Mouse (Mus musculus): Measurements from ENCODE around the gene Cd59a. TPM values are rescaled to one million over a fixed set of nuclear protein-coding genes. Genes with fewer than 3 reads are reported as not detected.

Cd59a gene
- polyA plus RNA-seq, 1 experiment from 2014 or later, result 14.9 TPM

DNA sequence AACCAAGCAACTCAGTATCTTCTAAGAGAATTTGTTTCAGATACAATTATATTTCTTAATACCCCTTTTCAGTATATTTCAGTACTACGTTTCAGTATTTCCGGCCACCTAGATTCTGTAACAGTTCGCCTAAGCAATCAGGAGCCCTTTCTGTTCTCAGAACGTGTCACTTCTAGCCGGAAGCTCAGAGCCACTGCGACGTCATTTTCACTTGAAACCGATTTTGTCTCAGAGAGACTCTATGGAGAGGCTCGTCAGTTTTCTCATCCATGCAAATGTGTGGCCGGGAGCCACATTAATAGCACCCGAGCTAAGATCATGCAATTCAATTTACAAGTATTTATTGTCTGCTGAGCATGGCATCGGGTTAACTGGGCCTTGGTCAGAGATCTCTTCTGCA lies 48.4 kb downstream of the Cd59a start:
- 87% methylated on average over 12 of the region's 12 CpGs for WGBS
- Histone ChIP-seq H3K4me1 (ENCODE audit: control insufficient read depth, insufficient read depth, low read length) (no peaks in the 10 kb centered on the region), H3K27ac (ENCODE audit: low read depth, low read length) (no peak overlapping the region), H3K27me3 (ENCODE audit: control insufficient read depth, insufficient read depth, low read length) (no peaks in the 10 kb centered on the region), H3K4me3 (ENCODE audit: low read depth, low read length) (no peak overlapping the region), H3K36me3 (ENCODE audit: control insufficient read depth, insufficient read depth, low read length) (no peaks in the 10 kb centered on the region), H3K9me3 (ENCODE audit: control insufficient read depth, low read length) (no peaks in the 10 kb centered on the region), H3K4me2 (ENCODE audit: low read depth, low read length) (no peak overlapping the region), H3K9ac (replicated peaks; ENCODE audit: low read depth, low read length) (no peak overlapping the region)
- ATAC-seq (ENCODE audit: low read depth), result no peak

DNA sequence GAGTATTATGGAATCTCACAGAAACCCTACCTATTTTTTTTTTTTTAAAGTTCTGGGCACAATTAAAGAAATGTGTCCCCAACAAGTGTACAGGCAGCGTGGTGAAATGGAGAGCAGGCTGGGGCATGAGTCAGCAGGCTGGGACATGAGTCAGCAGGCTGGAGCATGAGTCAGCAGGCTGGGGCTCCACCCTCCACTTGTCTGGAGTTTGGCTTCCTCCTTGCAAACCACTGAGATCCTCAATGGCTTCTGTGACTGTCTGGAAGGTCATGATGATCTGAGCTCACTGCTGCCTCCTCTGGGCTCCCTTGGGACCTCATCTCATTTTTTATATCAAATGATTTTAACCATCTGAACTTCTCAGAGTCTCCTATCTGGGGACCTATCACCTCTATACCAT lies 50.4 kb downstream of the Cd59a start:
- Histone ChIP-seq H3K9me3 (ENCODE audit: control insufficient read depth, low read length) (no peaks in the 10 kb centered on the region), H3K4me2 (ENCODE audit: low read depth, low read length) (no peak overlapping the region), H3K4me1 (ENCODE audit: control insufficient read depth, insufficient read depth, low read length) (no peaks in the 10 kb centered on the region), H3K9ac (replicated peaks; ENCODE audit: low read depth, low read length) (no peak overlapping the region), H3K27ac (ENCODE audit: low read depth, low read length) (no peak overlapping the region), H3K36me3 (ENCODE audit: control insufficient read depth, insufficient read depth, low read length) (no peaks in the 10 kb centered on the region), H3K27me3 (ENCODE audit: control insufficient read depth, insufficient read depth, low read length) (no peaks in the 10 kb centered on the region), H3K4me3 (ENCODE audit: low read depth, low read length) (no peak overlapping the region)
- no peak for ATAC-seq (ENCODE audit: low read depth)
- 82% methylated on average over 1 of the region's 1 CpGs for WGBS

DNA sequence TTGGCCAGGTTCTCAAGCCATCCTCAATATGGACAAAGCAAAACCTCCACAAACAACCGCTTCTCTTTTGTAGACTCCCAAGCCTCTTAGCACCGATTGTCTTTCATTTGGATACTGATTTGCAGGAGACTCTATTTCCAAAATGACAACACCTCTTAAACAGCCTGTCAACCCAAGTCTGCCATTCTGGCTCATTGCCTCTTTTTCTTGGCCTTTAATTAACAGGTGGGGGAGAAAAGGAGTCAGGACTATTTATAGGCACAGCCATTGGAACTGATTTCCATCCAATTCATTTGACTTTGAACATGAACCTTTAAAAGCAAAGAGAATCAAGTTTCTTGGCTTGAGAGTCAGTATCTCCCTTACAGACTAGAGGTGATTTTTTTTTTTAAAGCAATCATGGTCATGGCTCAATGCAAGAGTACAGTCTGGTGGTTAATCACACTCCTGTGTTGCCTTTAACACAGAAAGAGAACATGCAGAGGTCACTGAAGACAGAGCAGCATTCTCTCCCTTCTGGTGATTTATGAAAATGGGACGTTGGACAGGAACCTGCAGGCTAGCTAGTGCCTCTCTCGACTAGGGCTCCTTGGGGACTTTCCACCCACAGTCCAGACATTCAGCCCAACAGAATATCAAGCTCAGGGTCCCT lies 52.4 kb downstream of the Cd59a start:
- Histone ChIP-seq H3K4me1 (ENCODE audit: control insufficient read depth, insufficient read depth, low read length) (no peaks in the 10 kb centered on the region), H3K4me3 (ENCODE audit: low read depth, low read length) (no peak overlapping the region), H3K36me3 (ENCODE audit: control insufficient read depth, insufficient read depth, low read length) (peaks cover 8% of the 10 kb centered on the region; the same call in 1 of the 2 replicates), H3K27me3 (ENCODE audit: control insufficient read depth, insufficient read depth, low read length) (no peaks in the 10 kb centered on the region), H3K9ac (replicated peaks; ENCODE audit: low read depth, low read length) (no peak overlapping the region), H3K4me2 (ENCODE audit: low read depth, low read length) (no peak overlapping the region), H3K27ac (ENCODE audit: low read depth, low read length) (no peak overlapping the region), H3K9me3 (ENCODE audit: control insufficient read depth, low read length) (no peaks in the 10 kb centered on the region)
- 60% methylated on average over 4 of the region's 4 CpGs for WGBS
- no peak for ATAC-seq (ENCODE audit: low read depth)

DNA sequence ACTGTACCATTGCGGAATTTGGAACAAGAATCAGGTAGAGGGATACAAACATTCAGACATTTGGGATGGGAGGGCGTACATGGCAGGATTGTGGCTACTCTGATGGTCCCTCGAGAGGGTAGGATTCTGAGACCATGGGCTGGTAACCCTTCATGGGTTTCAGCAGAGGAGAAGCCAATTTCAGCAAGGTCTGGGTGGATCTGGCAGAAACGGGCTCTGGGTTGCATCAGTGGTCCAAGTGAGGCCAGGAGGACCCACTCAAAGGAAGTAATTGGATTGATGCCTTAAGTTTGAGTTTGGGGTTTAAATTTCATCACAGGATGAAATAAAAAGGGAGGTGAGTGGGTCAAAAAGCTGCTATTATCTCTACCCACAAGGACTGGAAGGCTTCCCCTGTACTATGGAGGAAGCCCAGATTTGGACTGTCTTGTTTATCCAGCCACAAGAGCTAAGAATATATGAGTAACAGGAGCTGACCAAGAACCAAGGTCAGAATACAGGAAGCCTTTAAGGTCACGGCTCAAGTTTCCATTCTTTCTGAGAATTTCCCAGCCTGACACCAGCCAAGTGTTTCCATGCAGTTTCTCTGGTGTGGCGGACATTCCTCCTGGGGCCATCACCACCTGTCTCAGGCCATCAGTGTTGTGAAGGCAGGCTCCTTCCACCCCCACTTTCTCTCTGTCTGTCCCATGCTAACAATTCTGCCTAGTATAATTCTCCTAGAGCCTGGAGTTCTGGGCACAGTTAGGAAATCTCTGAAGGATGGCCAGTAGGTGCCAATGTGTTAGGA lies 55.2 kb downstream of the Cd59a start:
- Histone ChIP-seq H3K27me3 (ENCODE audit: control insufficient read depth, insufficient read depth, low read length) (no peaks in the 10 kb centered on the region), H3K27ac (ENCODE audit: low read depth, low read length) (no peak overlapping the region), H3K36me3 (ENCODE audit: control insufficient read depth, insufficient read depth, low read length) (peaks cover 8% of the 10 kb centered on the region; the same call in 1 of the 2 replicates), H3K4me3 (ENCODE audit: low read depth, low read length) (no peak overlapping the region), H3K4me1 (ENCODE audit: control insufficient read depth, insufficient read depth, low read length) (no peaks in the 10 kb centered on the region), H3K9ac (replicated peaks; ENCODE audit: low read depth, low read length) (no peak overlapping the region), H3K9me3 (ENCODE audit: control insufficient read depth, low read length) (no peaks in the 10 kb centered on the region), H3K4me2 (ENCODE audit: low read depth, low read length) (no peak overlapping the region)
- WGBS, result 89% methylated on average over 6 of the region's 6 CpGs
- ATAC-seq (ENCODE audit: low read depth), result no peak

DNA sequence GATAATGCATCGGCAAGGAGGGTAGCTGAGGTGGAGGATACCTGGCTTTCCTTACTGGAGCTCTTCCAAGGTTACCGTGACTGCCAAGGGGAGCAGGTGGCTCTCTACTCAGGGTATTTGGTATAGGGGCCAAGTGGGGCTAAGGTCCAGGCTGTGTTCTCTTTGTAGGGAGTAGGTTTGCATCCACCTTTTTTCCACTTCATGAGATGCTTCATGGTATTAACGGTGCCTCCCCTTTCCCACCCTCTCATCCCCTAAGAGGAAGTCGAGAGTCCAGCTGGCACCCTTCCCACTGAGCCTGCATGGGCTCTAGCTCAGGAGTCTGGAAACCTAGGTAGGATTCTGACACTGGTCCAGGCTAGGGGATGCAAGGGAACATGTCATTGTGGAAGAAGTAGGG lies 57.7 kb downstream of the Cd59a start:
- no peak overlapping the region for H3K4me3 ChIP-seq (ENCODE audit: low read depth, low read length)
- no peaks in the 10 kb centered on the region for H3K9me3 ChIP-seq (ENCODE audit: control insufficient read depth, low read length)
- H3K27me3 ChIP-seq (ENCODE audit: control insufficient read depth, insufficient read depth, low read length), result no peaks in the 10 kb centered on the region
- peaks cover 8% of the 10 kb centered on the region; the same call in 1 of the 2 replicates for H3K36me3 ChIP-seq (ENCODE audit: control insufficient read depth, insufficient read depth, low read length)
- 96% methylated on average over 4 of the region's 4 CpGs for WGBS
- H3K4me1 ChIP-seq (ENCODE audit: control insufficient read depth, insufficient read depth, low read length), result no peaks in the 10 kb centered on the region
- ATAC-seq (ENCODE audit: low read depth), result no peak
- no peak overlapping the region for H3K4me2 ChIP-seq (ENCODE audit: low read depth, low read length)
- H3K27ac ChIP-seq (ENCODE audit: low read depth, low read length), result no peak overlapping the region
- H3K9ac ChIP-seq (replicated peaks; ENCODE audit: low read depth, low read length), result no peak overlapping the region

DNA sequence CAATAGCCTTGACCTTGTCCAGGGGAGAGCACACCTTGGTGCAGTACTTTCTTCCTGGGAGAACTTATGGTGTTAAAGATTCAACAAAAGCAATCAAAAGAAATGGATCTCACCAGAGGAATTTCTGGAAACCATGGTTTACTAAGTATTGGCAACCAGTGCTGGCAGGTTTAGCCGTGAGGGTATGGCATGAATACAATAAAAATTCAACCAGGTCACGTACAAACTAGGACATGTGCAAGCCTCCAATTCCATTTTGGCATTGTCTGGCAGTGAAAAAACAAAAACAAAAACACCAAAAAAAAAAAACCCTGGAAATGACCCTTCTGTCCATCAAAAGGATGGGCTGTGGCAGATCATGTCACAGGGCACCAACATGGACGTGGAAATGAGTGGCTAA lies 58.3 kb downstream of the Cd59a start:
- Histone ChIP-seq H3K9ac (replicated peaks; ENCODE audit: low read depth, low read length) (no peak overlapping the region), H3K4me1 (ENCODE audit: control insufficient read depth, insufficient read depth, low read length) (no peaks in the 10 kb centered on the region), H3K27ac (ENCODE audit: low read depth, low read length) (no peak overlapping the region), H3K4me2 (ENCODE audit: low read depth, low read length) (no peak overlapping the region), H3K36me3 (ENCODE audit: control insufficient read depth, insufficient read depth, low read length) (peaks cover 8% of the 10 kb centered on the region; the same call in 1 of the 2 replicates), H3K4me3 (ENCODE audit: low read depth, low read length) (no peak overlapping the region), H3K27me3 (ENCODE audit: control insufficient read depth, insufficient read depth, low read length) (no peaks in the 10 kb centered on the region), H3K9me3 (ENCODE audit: control insufficient read depth, low read length) (no peaks in the 10 kb centered on the region)
- WGBS, result 87% methylated on average over 3 of the region's 3 CpGs
- ATAC-seq (ENCODE audit: low read depth), result no peak

DNA sequence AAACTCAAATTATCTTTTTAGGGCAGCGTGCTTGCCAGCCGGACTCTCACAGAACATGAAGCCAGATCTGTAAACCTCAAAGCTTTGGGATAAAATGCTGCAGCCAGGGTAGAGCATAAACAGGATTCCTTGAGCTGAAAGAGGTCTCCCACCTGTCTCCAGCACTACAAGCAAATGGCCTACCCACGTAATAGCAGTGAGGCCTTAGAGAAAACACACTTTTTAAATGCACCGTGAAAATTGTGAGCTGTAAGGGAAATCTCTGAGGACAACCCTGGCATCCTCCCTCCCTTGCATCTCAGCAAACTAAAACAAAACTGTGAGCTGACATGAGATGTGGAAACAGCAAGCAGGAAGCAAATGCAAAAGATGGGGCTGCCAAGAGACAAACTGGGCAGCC lies 62.2 kb downstream of the Cd59a start:
- 79% methylated on average over 4 of the region's 4 CpGs for WGBS
- Histone ChIP-seq H3K27ac (ENCODE audit: low read depth, low read length) (no peak overlapping the region), H3K4me2 (ENCODE audit: low read depth, low read length) (no peak overlapping the region), H3K9me3 (ENCODE audit: control insufficient read depth, low read length) (no peaks in the 10 kb centered on the region), H3K4me3 (ENCODE audit: low read depth, low read length) (no peak overlapping the region), H3K27me3 (ENCODE audit: control insufficient read depth, insufficient read depth, low read length) (no peaks in the 10 kb centered on the region), H3K36me3 (ENCODE audit: control insufficient read depth, insufficient read depth, low read length) (no peaks in the 10 kb centered on the region; the same call in 1 of the 2 replicates), H3K4me1 (ENCODE audit: control insufficient read depth, insufficient read depth, low read length) (no peaks in the 10 kb centered on the region), H3K9ac (replicated peaks; ENCODE audit: low read depth, low read length) (no peak overlapping the region)
- ATAC-seq (ENCODE audit: low read depth), result no peak

DNA sequence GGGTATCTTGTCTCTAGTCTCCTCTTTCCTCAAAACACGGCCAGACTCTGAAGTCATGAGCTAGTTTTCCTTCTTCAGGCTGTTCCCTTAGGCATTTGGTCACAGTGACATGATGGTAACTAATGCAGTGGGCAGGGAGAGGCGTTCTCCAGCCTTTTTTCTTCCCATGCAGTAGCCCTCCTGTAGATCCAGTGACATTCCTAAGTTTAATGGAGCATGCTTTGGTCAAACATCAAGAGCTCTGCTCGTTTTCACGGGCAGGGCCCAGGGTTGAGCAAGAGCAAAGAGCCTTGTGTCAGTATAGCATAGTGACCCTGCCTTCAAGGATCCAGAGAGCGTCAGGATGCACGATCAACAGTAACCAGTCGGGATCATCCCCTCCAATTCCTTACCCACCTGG lies 67.8 kb downstream of the Cd59a start:
- no peaks in the 10 kb centered on the region for H3K4me1 ChIP-seq (ENCODE audit: control insufficient read depth, insufficient read depth, low read length)
- H3K36me3 ChIP-seq (ENCODE audit: control insufficient read depth, insufficient read depth, low read length), result 0 out of 2 replicates have a peak, but pooled peaks cover 5% of the 10 kb centered on the region
- H3K9me3 ChIP-seq (ENCODE audit: control insufficient read depth, low read length), result no peaks in the 10 kb centered on the region
- WGBS, result 83% methylated on average over 7 of the region's 7 CpGs
- H3K27me3 ChIP-seq (ENCODE audit: control insufficient read depth, insufficient read depth, low read length), result no peaks in the 10 kb centered on the region
- H3K4me3 ChIP-seq (ENCODE audit: low read depth, low read length), result no peak overlapping the region
- H3K27ac ChIP-seq (ENCODE audit: low read depth, low read length), result no peak overlapping the region
- no peak overlapping the region for H3K9ac ChIP-seq (replicated peaks; ENCODE audit: low read depth, low read length)
- ATAC-seq (ENCODE audit: low read depth), result no peak
- H3K4me2 ChIP-seq (ENCODE audit: low read depth, low read length), result no peak overlapping the region

DNA sequence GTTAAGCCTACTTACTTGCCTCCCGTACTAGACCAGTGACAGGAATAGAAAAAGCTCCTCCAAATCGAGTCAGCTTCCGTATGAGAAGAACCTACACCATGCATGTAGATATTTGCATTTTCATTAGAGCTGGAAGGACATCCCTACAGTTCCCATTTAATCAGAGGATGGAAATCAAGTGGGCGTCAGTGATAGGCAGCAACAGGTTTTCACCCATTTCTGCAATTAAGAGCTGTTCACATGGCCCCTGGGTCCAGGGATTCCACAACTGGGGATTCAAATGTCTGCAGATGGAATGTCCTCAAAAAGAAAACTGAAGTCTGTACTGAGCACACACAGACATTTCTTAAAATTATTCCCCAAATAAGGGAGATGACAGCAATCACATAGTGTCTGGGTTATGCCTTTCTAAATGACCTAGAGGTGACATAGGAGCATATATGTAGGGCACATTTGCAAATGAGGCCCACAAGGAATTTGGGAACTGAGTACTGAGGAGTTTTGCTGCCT lies 68.4 kb downstream of the Cd59a start:
- no peak overlapping the region for H3K4me3 ChIP-seq (ENCODE audit: low read depth, low read length)
- no peak for ATAC-seq (ENCODE audit: low read depth)
- H3K36me3 ChIP-seq (ENCODE audit: control insufficient read depth, insufficient read depth, low read length), result 0 out of 2 replicates have a peak, but pooled peaks cover 5% of the 10 kb centered on the region
- no peak overlapping the region for H3K4me2 ChIP-seq (ENCODE audit: low read depth, low read length)
- no peak overlapping the region for H3K9ac ChIP-seq (replicated peaks; ENCODE audit: low read depth, low read length)
- no peaks in the 10 kb centered on the region for H3K27me3 ChIP-seq (ENCODE audit: control insufficient read depth, insufficient read depth, low read length)
- no peaks in the 10 kb centered on the region for H3K4me1 ChIP-seq (ENCODE audit: control insufficient read depth, insufficient read depth, low read length)
- WGBS, result 90% methylated on average over 4 of the region's 4 CpGs
- H3K9me3 ChIP-seq (ENCODE audit: control insufficient read depth, low read length), result no peaks in the 10 kb centered on the region
- H3K27ac ChIP-seq (ENCODE audit: low read depth, low read length), result no peak overlapping the region

Measured in neural tube, embryonic 14.5 days (tissue).